Mouse (Mus musculus) cortical plate, adult 2 months (tissue): ENCODE measurements around the gene Mrpl24.

Source experiments
- CTCF ChIP-seq: fragments of 200-500 bp; IDR thresholded peaks from 2 replicates; pipeline ENCODE4 v1.5.1; 2011; ENCODE audit warnings: mild to moderate bottlenecking, control low read depth, low read length; ENCODE audit not compliant: insufficient read depth; ENCODE audit errors: extremely low read depth
- POLR2A ChIP-seq: fragments of 200-500 bp; IDR thresholded peaks from 2 replicates; pipeline ENCODE4 v1.6.1; 2011; ENCODE audit warnings: mild to moderate bottlenecking, low read length, control low read depth; ENCODE audit not compliant: insufficient read depth; ENCODE audit errors: extremely low read depth

DNA sequence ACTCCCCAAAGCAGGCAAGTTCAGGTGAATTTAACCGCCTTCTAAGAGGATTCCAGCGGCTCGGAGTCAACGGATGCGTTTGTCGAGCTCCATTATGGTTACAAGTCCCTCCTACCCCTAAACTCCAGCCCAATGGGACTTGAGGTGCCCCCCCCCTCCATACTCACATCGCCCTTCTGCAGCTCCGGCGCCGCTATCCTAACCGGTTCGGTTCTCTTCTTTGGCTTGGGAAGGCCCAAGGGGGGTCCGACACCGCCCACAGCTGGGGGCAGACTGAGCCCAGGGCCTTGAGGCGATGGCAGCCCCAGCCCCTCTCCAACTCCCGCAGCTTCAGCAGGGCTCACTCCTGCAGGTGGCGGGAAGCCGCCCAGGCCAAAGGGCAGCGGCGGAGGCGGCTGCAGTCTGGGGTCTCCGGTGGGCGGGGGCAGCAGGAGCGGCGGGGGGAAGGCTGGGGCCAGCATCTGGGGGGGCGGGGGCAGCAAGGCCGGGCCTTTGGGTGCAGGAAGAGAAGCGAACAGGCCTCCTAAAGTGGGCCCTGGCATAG is 34.5 kb upstream of the Mrpl24 start:
- TF ChIP-seq POLR2A, result no peak
- no peak for TF ChIP-seq CTCF
